27 mouse cellular contexts compared by ENCODE assay signal in the genomic region with DNA sequence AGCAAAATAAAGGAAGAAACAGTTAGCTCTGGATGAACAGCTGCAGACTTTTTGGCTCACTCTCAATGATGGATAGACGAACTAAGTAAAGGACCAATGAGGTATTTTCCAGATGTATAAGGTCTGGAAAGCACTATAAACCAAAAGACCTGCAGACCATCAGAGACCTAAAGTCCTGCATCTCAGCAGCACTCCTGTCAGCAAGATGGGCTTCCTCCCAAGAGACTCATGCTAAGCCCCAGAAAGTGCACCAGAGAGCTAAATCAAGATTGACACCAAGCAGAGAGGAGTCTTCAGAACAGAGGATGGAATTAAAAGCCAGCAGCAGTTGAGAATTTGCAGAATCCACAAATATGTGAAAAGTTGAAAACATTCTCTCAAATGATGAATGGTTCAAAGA.
DNase-seq lines count a peak whose midpoint lies in the region; ATAC-seq and TF ChIP-seq lines count a peak whose summit lies in the region.
"Had no signal": no experiment of that assay in that cellular context is flagged by ENCODE, and none has a peak within 500 bp of the region (broad histone marks: within the 10 kb centered on the region; RNA-seq: fewer than 3 reads in every experiment).

No protein-coding gene starts in this region.

- no peak overlapping the region for H3K27ac ChIP-seq in intestine, embryonic 14.5 days (ENCODE audit: low read depth)
- no peak overlapping the region for H3K27ac ChIP-seq in intestine, postnatal 0 days (ENCODE audit: low read depth, low read length)
- H3K27ac ChIP-seq in intestine, embryonic 16.5 days (ENCODE audit: low read length), result no peak overlapping the region
- no peak overlapping the region for H3K27ac ChIP-seq in midbrain, embryonic 14.5 days (replicated peaks; ENCODE audit: low read depth, low read length)
- no peak overlapping the region for H3K27ac ChIP-seq in forebrain, embryonic 15.5 days (replicated peaks)
- H3K27ac ChIP-seq: embryonic facial prominence, embryonic 12.5 days; forebrain, embryonic 12.5 days; heart, adult 2 months; heart, embryonic 10.5 days; heart, embryonic 13.5 days; hindbrain, embryonic 14.5 days had no signal

- H3K4me3 ChIP-seq in intestine, embryonic 14.5 days (ENCODE audit: low read depth, low read length), result no peak overlapping the region
- no peak overlapping the region for H3K4me3 ChIP-seq in intestine, postnatal 0 days (ENCODE audit: low read depth, low read length)
- no peak overlapping the region for H3K4me3 ChIP-seq in intestine, embryonic 16.5 days (ENCODE audit: low read length)
- no peak overlapping the region for H3K4me3 ChIP-seq in midbrain, embryonic 14.5 days (replicated peaks; ENCODE audit: low read depth, low read length)
- H3K4me3 ChIP-seq in forebrain, embryonic 15.5 days, result no peak overlapping the region
- H3K4me3 ChIP-seq: embryonic facial prominence, embryonic 12.5 days; erythroblast, embryonic 14.5 days; forebrain, embryonic 12.5 days; heart, adult 2 months; heart, embryonic 10.5 days; heart, embryonic 13.5 days had no signal

- no peaks in the 10 kb centered on the region for H3K4me1 ChIP-seq in intestine, embryonic 14.5 days (replicated peaks; ENCODE audit: control insufficient read depth, insufficient read depth, low read length)
- no peaks in the 10 kb centered on the region for H3K4me1 ChIP-seq in intestine, postnatal 0 days (replicated peaks; ENCODE audit: control insufficient read depth, insufficient read depth, low read length)
- H3K4me1 ChIP-seq in intestine, embryonic 16.5 days (ENCODE audit: control insufficient read depth, insufficient read depth, low read length), result no peaks in the 10 kb centered on the region
- no peaks in the 10 kb centered on the region for H3K4me1 ChIP-seq in midbrain, embryonic 14.5 days (ENCODE audit: control insufficient read depth, insufficient read depth, low read length)
- H3K4me1 ChIP-seq in forebrain, embryonic 15.5 days, result no peaks in the 10 kb centered on the region
- H3K4me1 ChIP-seq: embryonic facial prominence, embryonic 12.5 days; forebrain, embryonic 12.5 days; heart, embryonic 10.5 days; heart, embryonic 13.5 days had no signal

- H3K27me3 ChIP-seq in intestine, embryonic 14.5 days (replicated peaks; ENCODE audit: control insufficient read depth, insufficient read depth, low read length), result no peaks in the 10 kb centered on the region
- H3K27me3 ChIP-seq in intestine, postnatal 0 days (replicated peaks; ENCODE audit: control insufficient read depth, insufficient read depth, low read length), result no peaks in the 10 kb centered on the region
- H3K27me3 ChIP-seq in intestine, embryonic 16.5 days (replicated peaks; ENCODE audit: control insufficient read depth, insufficient read depth, low read length), result no peaks in the 10 kb centered on the region
- H3K27me3 ChIP-seq in midbrain, embryonic 14.5 days (ENCODE audit: control insufficient read depth, insufficient read depth, low read length), result no peaks in the 10 kb centered on the region
- no peaks in the 10 kb centered on the region for H3K27me3 ChIP-seq in forebrain, embryonic 15.5 days
- H3K27me3 ChIP-seq: embryonic facial prominence, embryonic 12.5 days; forebrain, embryonic 12.5 days; heart, embryonic 13.5 days; Patski had no signal

- 40% methylated on average over 1 of the region's 1 CpGs for WGBS in intestine, embryonic 14.5 days
- 76% methylated on average over 1 of the region's 1 CpGs for WGBS in intestine, postnatal 0 days
- 58% methylated on average over 1 of the region's 1 CpGs for WGBS in intestine, embryonic 16.5 days
- WGBS in midbrain, embryonic 14.5 days, result 72% methylated on average over 1 of the region's 1 CpGs
- 75% methylated on average over 1 of the region's 1 CpGs for WGBS in forebrain, embryonic 15.5 days

- DNase-seq in intestine, embryonic 14.5 days (ENCODE audit: low spot score), result no peak
- peak; percentile 6 for DNase-seq in retina, embryonic 14.5 days (ENCODE audit: low spot score)
- DNase-seq in retina, postnatal 1 day, result no peak
- DNase-seq in midbrain, embryonic 14.5 days, result no peak
- DNase-seq: adrenal gland, postnatal 10 days; adrenal gland, postnatal 36 days; B cell, adult 2 months; cerebellum, adult 18-20 months; cerebellum, adult 9-10 months; cerebellum, postnatal 14 days; gastrocnemius, postnatal 10 days; gastrocnemius, postnatal 36 days; heart, adult 2 months; heart, postnatal 14 days; heart, postnatal 4 days had no signal

- no peaks in the 10 kb centered on the region for H3K36me3 ChIP-seq in intestine, embryonic 14.5 days (ENCODE audit: control insufficient read depth, insufficient read depth, low read length)
- no peaks in the 10 kb centered on the region for H3K36me3 ChIP-seq in intestine, postnatal 0 days (ENCODE audit: control insufficient read depth, insufficient read depth)
- H3K36me3 ChIP-seq in intestine, embryonic 16.5 days (ENCODE audit: control insufficient read depth, insufficient read depth, low read length), result no peaks in the 10 kb centered on the region
- H3K36me3 ChIP-seq in midbrain, embryonic 14.5 days (ENCODE audit: control insufficient read depth, insufficient read depth, low read length), result no peaks in the 10 kb centered on the region
- H3K36me3 ChIP-seq in forebrain, embryonic 15.5 days, result no peaks in the 10 kb centered on the region
- H3K36me3 ChIP-seq: embryonic facial prominence, embryonic 12.5 days; forebrain, embryonic 12.5 days; G1E; heart, embryonic 10.5 days; heart, embryonic 13.5 days had no signal

- no peak overlapping the region for H3K4me2 ChIP-seq in intestine, embryonic 14.5 days (ENCODE audit: low read length)
- no peak overlapping the region for H3K4me2 ChIP-seq in intestine, postnatal 0 days (replicated peaks; ENCODE audit: low read depth)
- H3K4me2 ChIP-seq in intestine, embryonic 16.5 days (ENCODE audit: low read depth, low read length), result no peak overlapping the region
- H3K4me2 ChIP-seq in midbrain, embryonic 14.5 days (ENCODE audit: low read length), result no peak overlapping the region
- H3K4me2 ChIP-seq in forebrain, embryonic 15.5 days (replicated peaks), result no peak overlapping the region
- H3K4me2 ChIP-seq: embryonic facial prominence, embryonic 12.5 days; forebrain, embryonic 12.5 days; heart, embryonic 13.5 days; hindbrain, embryonic 14.5 days had no signal

- no peaks in the 10 kb centered on the region for H3K9me3 ChIP-seq in intestine, embryonic 14.5 days (ENCODE audit: control insufficient read depth, low read length)
- no peaks in the 10 kb centered on the region for H3K9me3 ChIP-seq in intestine, postnatal 0 days (ENCODE audit: control insufficient read depth)
- no peaks in the 10 kb centered on the region; the same call in 1 of the 2 replicates for H3K9me3 ChIP-seq in intestine, embryonic 16.5 days (ENCODE audit: control insufficient read depth, low read length)
- no peaks in the 10 kb centered on the region for H3K9me3 ChIP-seq in midbrain, embryonic 14.5 days (ENCODE audit: control insufficient read depth, low read length)
- H3K9me3 ChIP-seq in forebrain, embryonic 15.5 days, result no peaks in the 10 kb centered on the region
- H3K9me3 ChIP-seq: embryonic facial prominence, embryonic 12.5 days; forebrain, embryonic 12.5 days; heart, embryonic 10.5 days had no signal

- H3K9ac ChIP-seq in intestine, embryonic 14.5 days (ENCODE audit: low read length), result no peak overlapping the region
- H3K9ac ChIP-seq in intestine, postnatal 0 days (ENCODE audit: low read depth, low read length), result no peak overlapping the region
- no peak overlapping the region for H3K9ac ChIP-seq in intestine, embryonic 16.5 days (ENCODE audit: low read depth, low read length)
- no peak overlapping the region for H3K9ac ChIP-seq in midbrain, embryonic 14.5 days (replicated peaks; ENCODE audit: low read length)
- no peak overlapping the region for H3K9ac ChIP-seq in forebrain, embryonic 15.5 days (replicated peaks)
- H3K9ac ChIP-seq: embryonic facial prominence, embryonic 12.5 days; forebrain, embryonic 12.5 days; heart, embryonic 13.5 days; hindbrain, embryonic 14.5 days had no signal

- no peak for TF ChIP-seq CTCF in intestine, postnatal 0 days (IDR thresholded peaks at IDR 0.05; ENCODE audit: low read depth)

- peak; percentile 81 for ATAC-seq in intestine, embryonic 14.5 days (replicated peaks; ENCODE audit: low FRiP score, low TSS enrichment, low read depth)
- no peak for ATAC-seq in intestine, postnatal 0 days
- peak; percentile 55 for ATAC-seq in intestine, embryonic 16.5 days
- ATAC-seq in midbrain, embryonic 14.5 days (ENCODE audit: low FRiP score, low TSS enrichment), result no peak
- ATAC-seq in forebrain, embryonic 15.5 days (replicated peaks), result no peak
- ATAC-seq: forebrain, embryonic 16.5 days; Patski had no signal

Comparison
In these comparisons a context has a peak if more than half of its experiments do, and no peak if none do; other contexts are left out.
1. ATAC-seq: peak in intestine, embryonic 14.5 days (single experiment) and intestine, embryonic 16.5 days (single experiment); none in intestine, postnatal 0 days (single experiment), midbrain, embryonic 14.5 days (single experiment) and forebrain, embryonic 15.5 days (single experiment).